Mouse (Mus musculus): ENCODE data around the gene Exosc1.

Gene Exosc1

GRCm38 (mm10) chr19:41933179-41934086 lies at the start of gene Exosc1, which contains the start of gene Zdhhc16:
TSS of gene Exosc1 (minus strand) at chr19:41933423.
TSS of gene Zdhhc16 (plus strand) at chr19:41933480.
- CTCF ChIA-PET: interaction anchor here in 3 of 4 experiments (0.7 to 1.8 kb wide), 7 partner anchors 91 to 219 kb away, joined by 3 to 6 read pairs (median 4); partner anchors contain the start of gene Ankrd2 (in 1 of the 3)
- POLR2A ChIA-PET: interaction anchor here (0.6 to 5.0 kb wide), 54 partner anchors 8 to 237 kb away, joined by 3 to 56 read pairs (median 4); partner anchors contain the start of genes Pgam1 (in 3 of the 4), Avpi1 (in 2 of the 4), Ankrd2 (in 1 of the 4) and Frat2 (in 1 of the 4)

- POLR2A ChIA-PET: interaction anchor here in 3 of 4 experiments (0.6 to 6.5 kb wide), 16 partner anchors 10 to 618 kb away, joined by 3 to 45 read pairs (median 6); partner anchors contain the start of gene Pi4k2a (in 1 of the 3)
- CTCF ChIA-PET: interaction anchor here (0.7 to 3.3 kb wide), 6 partner anchors 33 to 183 kb away, joined by 3 to 24 read pairs (median 3); partner anchors contain the start of gene Ankrd2 (in 1 of the 4)
These were observed 49.5 kb upstream of the Exosc1 start for GRCm38 (mm10) chr19:41982791-41983150.

GRCm38 (mm10) chr19:41981931-41982790 lies 48.9 kb upstream of the Exosc1 start:
- ChIA-PET CTCF (interaction anchor here (0.7 to 3.3 kb wide), 9 partner anchors 17 to 184 kb away, joined by 3 to 24 read pairs (median 3); partner anchors contain the start of genes Ankrd2 (in 1 of the 4) and Hoga1 (in 1 of the 4)), POLR2A (interaction anchor here in 3 of 4 experiments (0.6 to 6.5 kb wide), 30 partner anchors 11 to 619 kb away, joined by 3 to 45 read pairs (median 4); partner anchors contain the start of genes Pi4k2a (in 2 of the 3) and Pgam1 (in 1 of the 3))

- CTCF ChIA-PET: interaction anchor here in 3 of 4 experiments (0.6 to 3.3 kb wide), 6 partner anchors 17 to 131 kb away, joined by 3 to 24 read pairs (median 4); partner anchors contain the start of gene Hoga1 (in 1 of the 3)
- POLR2A ChIA-PET: interaction anchor here in 3 of 4 experiments (0.7 to 6.5 kb wide), 27 partner anchors 9 to 307 kb away, joined by 3 to 45 read pairs (median 4); partner anchors contain the start of genes Pi4k2a (in 2 of the 3) and Pgam1 (in 1 of the 3)
These were observed 48.3 kb upstream of the Exosc1 start, which contains the start of gene Ubtd1 for GRCm38 (mm10) chr19:41981595-41981927. TSS of gene Ubtd1 (plus strand) at chr19:41981763.

GRCm38 (mm10) chr19:41980819-41981594 lies 47.8 kb upstream of the Exosc1 start, which contains the start of gene Mms19:
TSS of gene Mms19 (minus strand) at chr19:41981157.
- ChIA-PET POLR2A (interaction anchor here (0.6 to 6.5 kb wide), 47 partner anchors 9 to 307 kb away, joined by 3 to 45 read pairs (median 4); partner anchors contain the start of genes Avpi1 (in 2 of the 4), Pi4k2a (in 2 of the 4), Exosc1 (in 1 of the 4) and Pgam1 (in 1 of the 4)), CTCF (interaction anchor here in 3 of 4 experiments (0.6 to 3.3 kb wide), 6 partner anchors 18 to 131 kb away, joined by 3 to 24 read pairs (median 4); partner anchors contain the start of gene Hoga1 (in 1 of the 3))

GRCm38 (mm10) chr19:41980422-41980818 lies 47.2 kb upstream of the Exosc1 start:
- ChIA-PET CTCF (interaction anchor here in 1 of 4 experiments (1.0 kb wide), 1 partner anchor 46 kb away, joined by 3 read pairs; no protein-coding TSS in a partner anchor), POLR2A (interaction anchor here (0.5 to 6.5 kb wide), 35 partner anchors 10 to 483 kb away, joined by 3 to 45 read pairs (median 4); partner anchors contain the start of genes Avpi1 (in 2 of the 4), Exosc1 (in 1 of the 4), Pi4k2a (in 1 of the 4) and Zdhhc16 (in 1 of the 4))

- POLR2A ChIA-PET: interaction anchor here (0.6 to 3.6 kb wide), 20 partner anchors 10 to 196 kb away, joined by 3 to 14 read pairs (median 4); no protein-coding TSS in a partner anchor
- CTCF ChIA-PET: interaction anchor here (1.0 to 3.5 kb wide), 6 partner anchors 52 to 62 kb away, joined by 3 to 10 read pairs (median 7); partner anchors contain the start of gene Ankrd2 (in 2 of the 4)
These were observed 40.9 kb upstream of the Exosc1 start for GRCm38 (mm10) chr19:41973891-41974794.

GRCm38 (mm10) chr19:41969618-41970017 lies 36.4 kb upstream of the Exosc1 start:
- ChIA-PET CTCF (interaction anchor here (0.6 to 2.5 kb wide), 5 partner anchors 56 to 470 kb away, joined by 3 to 8 read pairs (median 7); partner anchors contain the start of gene Ankrd2 (in 1 of the 4)), POLR2A (interaction anchor here (0.6 to 2.7 kb wide), 13 partner anchors 9 to 70 kb away, joined by 3 to 9 read pairs (median 4); partner anchors contain the start of gene Mms19 (in 1 of the 4))

- ChIA-PET CTCF (interaction anchor here in 3 of 4 experiments (1.0 to 3.9 kb wide), 5 partner anchors 15 to 74 kb away, joined by 3 to 16 read pairs (median 6); no protein-coding TSS in a partner anchor), POLR2A (interaction anchor here in 3 of 4 experiments (0.7 to 9.7 kb wide), 13 partner anchors 11 to 41 kb away, joined by 3 to 88 read pairs (median 4); partner anchors contain the start of genes Exosc1 (in 2 of the 3), Zdhhc16 (in 2 of the 3) and Mms19 (in 1 of the 3))
These were observed 20.4 kb upstream of the Exosc1 start for GRCm38 (mm10) chr19:41953574-41953973.

- ChIA-PET CTCF (interaction anchor here in 3 of 4 experiments (0.5 to 3.9 kb wide), 12 partner anchors 9 to 140 kb away, joined by 3 to 16 read pairs (median 4); no protein-coding TSS in a partner anchor), POLR2A (interaction anchor here in 3 of 4 experiments (0.6 to 9.7 kb wide), 12 partner anchors 9 to 196 kb away, joined by 3 to 88 read pairs (median 4); partner anchors contain the start of genes Exosc1 (in 2 of the 3), Mms19 (in 2 of the 3), Zdhhc16 (in 2 of the 3) and Ubtd1 (in 1 of the 3))
These were observed 19.1 kb upstream of the Exosc1 start for GRCm38 (mm10) chr19:41952287-41952686.

GRCm38 (mm10) chr19:41943841-41944240 lies 10.6 kb upstream of the Exosc1 start:
- ChIA-PET POLR2A (interaction anchor here (0.6 to 12.5 kb wide), 19 partner anchors 8 to 937 kb away, joined by 3 to 88 read pairs (median 4); partner anchors contain the start of genes Exosc1 (in 3 of the 4), Zdhhc16 (in 3 of the 4), Mms19 (in 1 of the 4) and Pi4k2a (in 1 of the 4)), CTCF (interaction anchor here in 2 of 4 experiments (0.5 to 1.0 kb wide), 2 partner anchors 9 to 200 kb away, joined by 3 to 4 read pairs; no protein-coding TSS in a partner anchor)

- CTCF ChIA-PET: interaction anchor here in 1 of 4 experiments (1.3 to 2.2 kb wide), 2 partner anchors 14 to 88 kb away, joined by 6 read pairs; no protein-coding TSS in a partner anchor
- POLR2A ChIA-PET: interaction anchor here in 3 of 4 experiments (0.7 to 12.5 kb wide), 9 partner anchors 11 to 68 kb away, joined by 3 to 88 read pairs (median 3); no protein-coding TSS in a partner anchor
These were observed 5.3 kb upstream of the Exosc1 start for GRCm38 (mm10) chr19:41938539-41938938.

- POLR2A ChIA-PET: interaction anchor here in 2 of 4 experiments (0.6 to 2.3 kb wide), 7 partner anchors 8 to 99 kb away, joined by 3 to 6 read pairs (median 3); no protein-coding TSS in a partner anchor
- CTCF ChIA-PET: interaction anchor here in 1 of 4 experiments (0.7 to 1.0 kb wide), 2 partner anchors 231 to 243 kb away, joined by 3 to 8 read pairs; no protein-coding TSS in a partner anchor
These were observed 2.7 kb upstream of the Exosc1 start for GRCm38 (mm10) chr19:41935921-41936320.

- POLR2A ChIA-PET: interaction anchor here (0.6 to 5.0 kb wide), 26 partner anchors 9 to 237 kb away, joined by 3 to 56 read pairs (median 6); partner anchors contain the start of genes Avpi1 (in 2 of the 4), Pgam1 (in 2 of the 4), Frat2 (in 1 of the 4) and Mms19 (in 1 of the 4)
- CTCF ChIA-PET: interaction anchor here in 2 of 4 experiments (0.7 to 1.3 kb wide), 5 partner anchors 90 to 218 kb away, joined by 3 to 6 read pairs (median 4); partner anchors contain the start of gene Ankrd2 (in 1 of the 2)
These were observed 901 bp upstream of the Exosc1 start for GRCm38 (mm10) chr19:41934124-41934523.
